Mouse (Mus musculus): ENCODE measurements around the gene Tank. TPM values are rescaled to one million over a fixed set of nuclear protein-coding genes. Genes with fewer than 3 reads are reported as not detected.

The Tank gene
- 20.4 and 20.9 TPM in 2 replicates for polyA plus RNA-seq (2015; fragmentation: Nextera tagmentation; extraction: Ambion mirVana)

DNA sequence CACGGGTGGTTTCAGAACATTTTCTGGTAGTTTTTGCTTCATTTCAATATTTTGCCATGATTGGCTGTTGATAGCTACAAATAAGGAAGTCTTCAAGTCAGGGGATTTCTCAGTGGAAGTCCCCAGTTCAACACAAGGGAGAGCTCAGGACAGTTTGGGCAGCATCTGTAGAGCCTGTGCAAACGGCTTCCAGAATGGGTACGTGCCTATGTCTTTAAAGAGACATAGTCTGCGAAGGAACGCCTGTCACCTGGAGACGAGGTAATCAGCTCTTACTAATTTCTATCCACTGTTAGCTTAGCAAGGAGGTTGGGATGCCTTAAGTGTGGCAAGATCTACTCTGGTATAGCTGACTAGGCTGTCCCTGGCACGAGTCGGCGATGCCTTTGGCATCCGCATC, at the start of gene Tank:
Gene Tank, plus strand, starts transcription at position 153 of the 400 bp plus-strand sequence.
- Histone ChIP-seq H3K4me1 (replicated peaks; ENCODE audit: control insufficient read depth, insufficient read depth, low read length) (no peaks in the 10 kb centered on the region), H3K9me3 (ENCODE audit: control insufficient read depth) (no peaks in the 10 kb centered on the region), H3K36me3 (ENCODE audit: control insufficient read depth, insufficient read depth) (no peaks in the 10 kb centered on the region), H3K4me2 (replicated peaks; ENCODE audit: low read depth) (no peak within 1 kb of the TSS), H3K27me3 (replicated peaks; ENCODE audit: control insufficient read depth, insufficient read depth, low read length) (no peaks in the 10 kb centered on the region), H3K27ac (ENCODE audit: low read depth, low read length) (no peak within 1 kb of the TSS), H3K9ac (ENCODE audit: low read depth, low read length) (no peak within 1 kb of the TSS), H3K4me3 (ENCODE audit: low read depth, low read length) (no peak within 1 kb of the TSS)
- WGBS, result 85% methylated on average over 10 of the region's 10 CpGs
- no peak for TF ChIP-seq CTCF (IDR thresholded peaks at IDR 0.05; ENCODE audit: low read depth)
- ATAC-seq, result no peak

GRCm38 (mm10) chr2:61532326-61532725, 46.1 kb upstream of the Tank start:
- Histone ChIP-seq H3K4me1 (replicated peaks; ENCODE audit: control insufficient read depth, insufficient read depth, low read length) (no peaks in the 10 kb centered on the region), H3K9ac (ENCODE audit: low read depth, low read length) (no peak overlapping the region), H3K27ac (ENCODE audit: low read depth, low read length) (no peak overlapping the region), H3K4me2 (replicated peaks; ENCODE audit: low read depth) (no peak overlapping the region), H3K36me3 (ENCODE audit: control insufficient read depth, insufficient read depth) (no peaks in the 10 kb centered on the region), H3K9me3 (ENCODE audit: control insufficient read depth) (no peaks in the 10 kb centered on the region), H3K4me3 (ENCODE audit: low read depth, low read length) (no peak overlapping the region), H3K27me3 (replicated peaks; ENCODE audit: control insufficient read depth, insufficient read depth, low read length) (no peaks in the 10 kb centered on the region)
- 59% methylated on average over 3 of the region's 3 CpGs for WGBS
- TF ChIP-seq CTCF (IDR thresholded peaks at IDR 0.05; ENCODE audit: low read depth), result no peak
- no peak for ATAC-seq

- TF ChIP-seq CTCF (IDR thresholded peaks at IDR 0.05; ENCODE audit: low read depth), result no peak
- H3K9ac ChIP-seq (ENCODE audit: low read depth, low read length), result no peak overlapping the region
- H3K27ac ChIP-seq (ENCODE audit: low read depth, low read length), result no peak overlapping the region
- H3K4me1 ChIP-seq (replicated peaks; ENCODE audit: control insufficient read depth, insufficient read depth, low read length), result no peaks in the 10 kb centered on the region
- no peak overlapping the region for H3K4me2 ChIP-seq (replicated peaks; ENCODE audit: low read depth)
- H3K36me3 ChIP-seq (ENCODE audit: control insufficient read depth, insufficient read depth), result no peaks in the 10 kb centered on the region
- H3K27me3 ChIP-seq (replicated peaks; ENCODE audit: control insufficient read depth, insufficient read depth, low read length), result no peaks in the 10 kb centered on the region
- 60% methylated on average over 2 of the region's 2 CpGs for WGBS
- H3K9me3 ChIP-seq (ENCODE audit: control insufficient read depth), result no peaks in the 10 kb centered on the region
- ATAC-seq, result no peak
- no peak overlapping the region for H3K4me3 ChIP-seq (ENCODE audit: low read depth, low read length)
Observed at GRCm38 (mm10) chr2:61533131-61533530, 45.3 kb upstream of the Tank start.

- H3K4me1 ChIP-seq (replicated peaks; ENCODE audit: control insufficient read depth, insufficient read depth, low read length), result no peaks in the 10 kb centered on the region
- H3K27me3 ChIP-seq (replicated peaks; ENCODE audit: control insufficient read depth, insufficient read depth, low read length), result no peaks in the 10 kb centered on the region
- TF ChIP-seq CTCF (IDR thresholded peaks at IDR 0.05; ENCODE audit: low read depth), result no peak
- H3K27ac ChIP-seq (ENCODE audit: low read depth, low read length), result no peak overlapping the region
- 73% methylated on average over 2 of the region's 2 CpGs for WGBS
- no peaks in the 10 kb centered on the region for H3K36me3 ChIP-seq (ENCODE audit: control insufficient read depth, insufficient read depth)
- H3K9ac ChIP-seq (ENCODE audit: low read depth, low read length), result no peak overlapping the region
- H3K4me3 ChIP-seq (ENCODE audit: low read depth, low read length), result no peak overlapping the region
- ATAC-seq, result no peak
- no peaks in the 10 kb centered on the region for H3K9me3 ChIP-seq (ENCODE audit: control insufficient read depth)
- no peak overlapping the region for H3K4me2 ChIP-seq (replicated peaks; ENCODE audit: low read depth)
Observed at GRCm38 (mm10) chr2:61536901-61537300, 41.5 kb upstream of the Tank start.

DNA sequence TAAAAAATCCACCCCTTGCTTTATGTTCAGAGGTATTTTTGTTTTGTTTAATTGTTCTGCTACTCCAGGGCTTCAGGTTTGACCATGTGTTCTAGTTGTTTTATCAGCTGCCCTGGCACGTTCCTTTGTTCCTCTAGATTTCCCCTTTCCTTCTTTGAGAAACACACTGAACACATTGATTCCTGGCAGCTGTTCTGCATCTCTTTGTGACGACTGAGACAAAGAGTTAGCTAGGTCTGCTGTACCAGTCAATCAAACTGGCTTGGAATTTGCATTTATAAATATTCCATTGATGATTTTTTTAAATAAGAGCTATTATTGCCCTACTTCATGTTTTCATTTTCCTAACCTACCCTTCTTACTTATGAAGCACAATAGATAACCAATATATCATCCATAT, 39.0 kb upstream of the Tank start:
- ATAC-seq, result no peak
- H3K27ac ChIP-seq (ENCODE audit: low read depth, low read length), result no peak overlapping the region
- H3K4me2 ChIP-seq (replicated peaks; ENCODE audit: low read depth), result no peak overlapping the region
- 36% methylated on average over 2 of the region's 2 CpGs for WGBS
- no peak for TF ChIP-seq CTCF (IDR thresholded peaks at IDR 0.05; ENCODE audit: low read depth)
- H3K9ac ChIP-seq (ENCODE audit: low read depth, low read length), result no peak overlapping the region
- no peaks in the 10 kb centered on the region for H3K9me3 ChIP-seq (ENCODE audit: control insufficient read depth)
- H3K36me3 ChIP-seq (ENCODE audit: control insufficient read depth, insufficient read depth), result no peaks in the 10 kb centered on the region
- H3K27me3 ChIP-seq (replicated peaks; ENCODE audit: control insufficient read depth, insufficient read depth, low read length), result no peaks in the 10 kb centered on the region
- no peaks in the 10 kb centered on the region for H3K4me1 ChIP-seq (replicated peaks; ENCODE audit: control insufficient read depth, insufficient read depth, low read length)
- H3K4me3 ChIP-seq (ENCODE audit: low read depth, low read length), result no peak overlapping the region

DNA sequence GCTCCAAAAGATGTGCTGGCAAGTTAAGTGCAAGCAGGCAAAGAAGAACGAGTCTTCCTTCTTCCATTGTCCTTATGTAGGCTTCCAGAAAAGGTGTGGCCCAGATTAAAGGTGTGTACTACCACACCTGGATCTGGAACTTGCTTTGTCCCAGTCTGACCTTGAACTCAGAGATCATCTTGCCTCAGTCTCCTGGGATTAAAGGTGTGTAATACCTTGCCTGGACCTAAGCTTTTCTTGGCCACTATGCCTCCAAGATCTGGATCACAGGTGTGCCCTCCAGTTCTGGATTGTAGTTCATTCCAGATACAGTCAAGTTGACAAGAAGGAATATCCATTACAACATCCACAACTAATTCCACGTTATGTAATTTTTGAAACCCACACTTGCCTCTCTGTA, 36.0 kb upstream of the Tank start:
- Histone ChIP-seq H3K27me3 (replicated peaks; ENCODE audit: control insufficient read depth, insufficient read depth, low read length) (no peaks in the 10 kb centered on the region), H3K4me2 (replicated peaks; ENCODE audit: low read depth) (no peak overlapping the region), H3K4me1 (replicated peaks; ENCODE audit: control insufficient read depth, insufficient read depth, low read length) (no peaks in the 10 kb centered on the region), H3K4me3 (ENCODE audit: low read depth, low read length) (no peak overlapping the region), H3K36me3 (ENCODE audit: control insufficient read depth, insufficient read depth) (no peaks in the 10 kb centered on the region), H3K9ac (ENCODE audit: low read depth, low read length) (no peak overlapping the region), H3K27ac (ENCODE audit: low read depth, low read length) (no peak overlapping the region), H3K9me3 (ENCODE audit: control insufficient read depth) (no peaks in the 10 kb centered on the region)
- WGBS, result 77% methylated on average over 2 of the region's 2 CpGs
- ATAC-seq, result no peak
- TF ChIP-seq CTCF (IDR thresholded peaks at IDR 0.05; ENCODE audit: low read depth), result no peak

DNA sequence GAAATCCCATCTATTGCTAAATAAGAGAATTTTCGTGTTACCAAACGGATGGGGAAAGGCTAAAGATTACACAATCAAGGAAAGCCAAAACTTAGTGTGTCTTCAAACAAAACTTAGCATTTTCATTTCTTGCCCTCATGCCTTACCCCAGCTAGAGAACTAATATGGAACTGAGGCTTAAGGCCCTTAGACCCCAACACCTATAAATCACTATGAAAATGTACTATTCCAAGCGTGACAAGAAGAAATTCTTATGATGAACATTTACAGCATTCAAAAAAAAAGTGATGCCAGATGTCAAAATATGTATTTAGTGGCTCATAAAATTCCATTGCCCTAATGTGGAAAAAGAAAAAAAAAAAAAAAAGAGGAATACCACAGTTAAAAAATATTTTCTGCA, 32.7 kb upstream of the Tank start:
- no peaks in the 10 kb centered on the region for H3K27me3 ChIP-seq (replicated peaks; ENCODE audit: control insufficient read depth, insufficient read depth, low read length)
- TF ChIP-seq CTCF (IDR thresholded peaks at IDR 0.05; ENCODE audit: low read depth), result no peak
- no peaks in the 10 kb centered on the region for H3K9me3 ChIP-seq (ENCODE audit: control insufficient read depth)
- H3K9ac ChIP-seq (ENCODE audit: low read depth, low read length), result no peak overlapping the region
- H3K27ac ChIP-seq (ENCODE audit: low read depth, low read length), result no peak overlapping the region
- WGBS, result 77% methylated on average over 3 of the region's 3 CpGs
- no peak overlapping the region for H3K4me2 ChIP-seq (replicated peaks; ENCODE audit: low read depth)
- no peak for ATAC-seq
- no peaks in the 10 kb centered on the region for H3K36me3 ChIP-seq (ENCODE audit: control insufficient read depth, insufficient read depth)
- no peaks in the 10 kb centered on the region for H3K4me1 ChIP-seq (replicated peaks; ENCODE audit: control insufficient read depth, insufficient read depth, low read length)
- H3K4me3 ChIP-seq (ENCODE audit: low read depth, low read length), result no peak overlapping the region
